Mouse (Mus musculus): ENCODE measurements around the gene Gm21304. TPM values are rescaled to one million over a fixed set of nuclear protein-coding genes. Genes with fewer than 3 reads are reported as not detected.

Gene Gm21304
- polyA plus RNA-seq (2012; fragmentation: generic; extraction: Trizol): not detected

GRCm38 (mm10) chr10:104168215-104168614 lies at the start of gene Gm21304:
TSS of gene Gm21304 (plus strand) at chr10:104168515.

DNA sequence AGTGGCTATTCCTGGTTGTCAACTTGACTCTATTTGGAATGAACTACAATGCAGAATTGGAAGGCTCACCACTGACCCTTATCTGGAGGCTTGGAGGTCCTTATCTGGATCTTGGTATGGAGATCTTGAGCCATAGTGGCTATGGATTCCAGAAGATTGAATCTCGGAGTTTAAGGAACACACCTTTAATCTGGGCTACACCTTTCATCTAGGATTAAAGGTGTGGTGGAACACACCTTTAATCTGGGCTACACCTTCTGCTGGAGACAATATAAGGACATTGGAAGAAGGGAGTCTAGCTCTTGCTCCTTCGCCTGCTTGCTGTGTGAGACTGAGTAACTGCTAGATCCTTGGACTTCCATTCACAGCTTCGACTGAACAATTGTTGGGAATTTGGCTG lies 25.6 kb upstream of the Gm21304 start, which contains the start of gene Gm21293:
Gene Gm21293, plus strand, starts transcription at position 301 of the 400 bp plus-strand sequence.

GRCm38 (mm10) chr10:104151197-104151596 lies 17.1 kb upstream of the Gm21304 start, which contains the start of gene Gm6763:
TSS of gene Gm6763 (plus strand) at chr10:104151497.

GRCm38 (mm10) chr10:104159706-104160105 lies 8.6 kb upstream of the Gm21304 start, which contains the start of gene Gm8764:
TSS of gene Gm8764 (plus strand) at chr10:104160006.

GRCm38 (mm10) chr10:104176724-104177123 lies 8.4 kb downstream of the Gm21304 start, which contains the start of gene Gm21312:
TSS of gene Gm21312 (plus strand) at chr10:104177024.

DNA sequence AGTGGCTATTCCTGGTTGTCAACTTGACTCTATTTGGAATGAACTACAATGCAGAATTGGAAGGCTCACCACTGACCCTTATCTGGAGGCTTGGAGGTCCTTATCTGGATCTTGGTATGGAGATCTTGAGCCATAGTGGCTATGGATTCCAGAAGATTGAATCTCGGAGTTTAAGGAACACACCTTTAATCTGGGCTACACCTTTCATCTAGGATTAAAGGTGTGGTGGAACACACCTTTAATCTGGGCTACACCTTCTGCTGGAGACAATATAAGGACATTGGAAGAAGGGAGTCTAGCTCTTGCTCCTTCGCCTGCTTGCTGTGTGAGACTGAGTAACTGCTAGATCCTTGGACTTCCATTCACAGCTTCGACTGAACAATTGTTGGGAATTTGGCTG lies 16.9 kb downstream of the Gm21304 start, which contains the start of gene Gm20765:
Gene Gm20765, plus strand, starts transcription at position 301 of the 400 bp plus-strand sequence.

DNA sequence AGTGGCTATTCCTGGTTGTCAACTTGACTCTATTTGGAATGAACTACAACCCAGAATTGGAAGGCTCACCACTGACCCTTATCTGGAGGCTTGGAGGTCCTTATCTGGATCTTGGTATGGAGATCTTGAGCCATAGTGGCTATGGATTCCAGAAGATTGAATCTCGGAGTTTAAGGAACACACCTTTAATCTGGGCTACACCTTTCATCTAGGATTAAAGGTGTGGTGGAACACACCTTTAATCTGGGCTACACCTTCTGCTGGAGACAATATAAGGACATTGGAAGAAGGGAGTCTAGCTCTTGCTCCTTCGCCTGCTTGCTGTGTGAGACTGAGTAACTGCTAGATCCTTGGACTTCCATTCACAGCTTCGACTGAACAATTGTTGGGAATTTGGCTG lies 25.4 kb downstream of the Gm21304 start, which contains the start of gene Gm4340:
Gene Gm4340, plus strand, starts transcription at position 301 of the 400 bp plus-strand sequence.

Other genes with a start within 250 kb of the Gm21304 start
- gene Gm21293, start 25.5 kb upstream of the Gm21304 start, polyA plus RNA-seq (2012; fragmentation: generic; extraction: Trizol): not detected
- gene Gm6763, start 17.0 kb upstream of the Gm21304 start, polyA plus RNA-seq (2012; fragmentation: generic; extraction: Trizol): not detected
- not detected for gene Gm8764, start 8.5 kb upstream of the Gm21304 start, polyA plus RNA-seq (2012; fragmentation: generic; extraction: Trizol)
- gene Gm21312, start 8.5 kb downstream of the Gm21304 start, polyA plus RNA-seq (2012; fragmentation: generic; extraction: Trizol): not detected
- gene Gm20765, start 17.0 kb downstream of the Gm21304 start, polyA plus RNA-seq (2012; fragmentation: generic; extraction: Trizol): not detected
- gene Gm4340, start 25.5 kb downstream of the Gm21304 start, polyA plus RNA-seq (2012; fragmentation: generic; extraction: Trizol): under 1 TPM in 1 of 2 experiments, not detected in 1; 0.05 TPM